Mouse (Mus musculus): ENCODE results near the gene Agap1.
"Not testable (repeated sequence)": the region's sequence is repeated elsewhere in the genome, so short reads cannot be mapped to it uniquely, and the experiment has no call there.

Agap1 gene

DNA sequence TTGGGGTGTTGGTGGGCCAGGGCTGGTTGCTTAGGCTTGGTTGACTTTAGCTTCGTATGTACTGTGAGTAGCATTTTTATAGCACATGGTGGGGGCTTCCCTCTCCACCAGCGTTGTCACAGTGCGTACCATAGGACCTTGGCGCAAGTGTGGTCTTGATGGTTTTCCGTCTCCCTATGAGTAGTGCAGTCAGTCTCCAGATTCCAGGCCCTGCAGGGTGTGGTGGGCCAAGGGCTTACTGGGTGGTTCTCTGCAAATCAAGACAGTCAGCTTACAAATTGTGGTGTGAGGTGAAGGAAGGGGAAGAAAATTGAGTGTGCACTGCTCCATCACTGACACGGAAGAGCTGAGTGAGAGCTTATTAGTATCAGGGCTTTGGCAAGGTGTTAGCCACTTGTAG is 32.3 kb downstream of the Agap1 start:
- POLR2A ChIA-PET = interaction anchor here in 2 of 4 experiments (1.1 to 1.8 kb wide), 4 partner anchors 15 to 32 kb away, joined by 3 to 7 read pairs (median 5); no protein-coding TSS in a partner anchor
- CTCF ChIA-PET = interaction anchor here in 1 of 4 experiments (0.5 to 0.6 kb wide), 2 partner anchors 13 to 450 kb away, joined by 3 to 5 read pairs; no protein-coding TSS in a partner anchor

- ChIA-PET CTCF (no interaction called here), POLR2A (interaction anchor here in 2 of 4 experiments (0.8 to 1.2 kb wide), 5 partner anchors 8 to 21 kb away, joined by 3 read pairs; no protein-coding TSS in a partner anchor)
Measured at GRCm38 (mm10) chr1:89489111-89489971, 34.7 kb downstream of the Agap1 start.

- CTCF ChIA-PET = no interaction called here
Measured at GRCm38 (mm10) chr1:89493177-89493576, 38.6 kb downstream of the Agap1 start.

GRCm38 (mm10) chr1:89494816-89495215 is 40.2 kb downstream of the Agap1 start:
- POLR2A ChIA-PET = interaction anchor here in 2 of 4 experiments (0.6 to 1.2 kb wide), 2 partner anchors 10 to 24 kb away, joined by 3 to 4 read pairs; no protein-coding TSS in a partner anchor
- CTCF ChIA-PET = interaction anchor here in 1 of 4 experiments (0.6 kb wide), 1 partner anchor 10 kb away, joined by 4 read pairs; no protein-coding TSS in a partner anchor

More at GRCm38 (mm10) chr1:89493177-89493576, 38.6 kb downstream of the Agap1 start:
- POLR2A ChIA-PET = no interaction called here

GRCm38 (mm10) chr1:89496204-89496603 is 41.6 kb downstream of the Agap1 start:
- CTCF ChIA-PET = no interaction called here
- POLR2A ChIA-PET = interaction anchor here in 1 of 4 experiments (1.2 kb wide), 1 partner anchor 25 kb away, joined by 4 read pairs; no protein-coding TSS in a partner anchor

DNA sequence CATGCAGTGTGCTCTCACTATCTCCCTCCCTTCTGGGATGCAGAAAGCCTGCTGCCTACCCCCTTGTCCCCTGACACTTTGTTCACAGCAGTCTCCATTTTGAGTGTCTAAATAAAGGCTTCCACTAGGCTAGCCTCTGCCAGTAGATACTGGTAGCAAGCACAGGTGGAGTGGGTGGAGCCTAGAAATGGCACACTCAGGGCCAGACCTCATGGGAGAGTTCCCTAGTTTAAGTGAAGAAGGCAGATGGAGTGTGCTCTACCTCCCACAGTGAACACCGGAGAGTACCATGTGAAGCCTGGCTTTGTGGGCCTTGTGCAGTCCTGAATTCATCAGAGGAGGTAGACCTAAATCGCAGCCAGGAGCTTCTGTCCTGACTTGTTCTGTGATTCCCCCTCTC is 46.3 kb downstream of the Agap1 start:
- ChIA-PET CTCF (interaction anchor here in 1 of 4 experiments (0.5 kb wide), 1 partner anchor 97 kb away, joined by 4 read pairs; no protein-coding TSS in a partner anchor), POLR2A (interaction anchor here in 2 of 4 experiments (1.7 to 1.9 kb wide), 3 partner anchors 10 to 431 kb away, joined by 3 to 7 read pairs (median 3); partner anchors contain the start of gene Sh3bp4 (in 1 of the 2))

DNA sequence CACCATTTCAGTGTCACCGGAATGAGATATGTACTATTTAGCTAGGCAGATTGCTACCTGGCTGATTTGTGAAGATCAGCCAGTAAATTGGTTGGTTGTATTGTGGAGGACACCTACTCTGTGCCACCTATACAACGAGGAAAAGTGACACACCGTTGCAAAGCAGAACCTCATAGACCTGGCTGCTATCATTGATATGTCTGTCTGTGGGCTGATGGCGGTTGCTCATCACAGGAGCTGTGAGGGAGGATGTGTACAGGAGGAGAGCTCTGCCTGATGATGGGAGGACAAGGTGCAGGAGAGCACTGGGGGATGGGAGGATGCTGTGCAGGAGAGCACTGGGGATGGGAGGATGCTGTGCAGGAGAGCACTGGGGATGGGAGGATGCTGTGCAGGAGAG is 46.7 kb downstream of the Agap1 start:
- ChIA-PET POLR2A (interaction anchor here in 1 of 4 experiments (1.9 kb wide), 1 partner anchor 9 kb away, joined by 7 read pairs; no protein-coding TSS in a partner anchor), CTCF (no interaction called here)

DNA sequence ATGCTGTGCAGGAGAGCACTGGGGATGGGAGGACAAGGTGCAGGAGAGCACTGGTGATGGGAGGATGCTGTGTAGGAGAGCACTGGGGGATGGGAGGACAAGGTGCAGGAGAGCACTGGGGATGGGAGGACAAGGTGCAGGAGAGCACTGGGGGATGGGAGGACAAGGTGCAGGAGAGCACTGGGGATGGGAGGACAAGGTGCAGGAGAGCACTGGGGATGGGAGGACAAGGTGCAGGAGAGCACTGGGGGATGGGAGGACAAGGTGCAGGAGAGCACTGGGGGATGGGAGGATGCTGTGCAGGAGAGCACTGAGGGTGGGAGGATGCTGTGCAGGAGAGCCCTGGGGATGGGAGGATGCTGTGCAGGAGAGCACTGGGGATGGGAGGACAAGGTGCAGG is 47.3 kb downstream of the Agap1 start:
- CTCF ChIA-PET, POLR2A ChIA-PET: not testable (repeated sequence)

DNA sequence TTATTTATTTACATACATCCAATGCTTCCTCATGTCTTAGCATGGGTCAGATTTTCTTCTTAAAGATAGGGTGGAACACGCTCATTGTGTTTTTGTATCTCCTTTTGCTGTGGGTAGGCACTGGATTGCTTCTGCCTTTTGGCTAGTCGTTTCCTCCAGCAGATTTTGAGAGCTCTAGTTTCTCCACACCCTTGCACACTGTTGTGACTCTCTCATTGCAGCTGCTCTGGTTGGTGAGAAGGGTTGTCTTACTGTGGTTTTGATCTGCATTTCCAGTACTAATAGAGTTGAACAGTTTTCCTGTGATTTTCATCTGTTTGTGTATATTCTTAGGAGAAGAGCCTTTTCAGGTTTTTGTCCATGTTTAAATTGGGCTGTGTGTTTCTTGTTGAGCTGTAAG is 54.6 kb downstream of the Agap1 start:
- POLR2A ChIA-PET = interaction anchor here in 2 of 4 experiments (0.9 to 1.6 kb wide), 4 partner anchors 9 to 52 kb away, joined by 3 to 4 read pairs (median 3); no protein-coding TSS in a partner anchor

GRCm38 (mm10) chr1:89509763-89510340 is 55.2 kb downstream of the Agap1 start:
- CTCF ChIA-PET = interaction anchor here in 3 of 4 experiments (0.7 to 3.3 kb wide), 6 partner anchors 11 to 145 kb away, joined by 3 to 12 read pairs (median 4); no protein-coding TSS in a partner anchor
- POLR2A ChIA-PET = interaction anchor here in 3 of 4 experiments (1.0 to 2.6 kb wide), 13 partner anchors 9 to 440 kb away, joined by 3 to 16 read pairs (median 4); partner anchors contain the start of gene Sh3bp4 (in 1 of the 3)

More for the DNA sequence above, 54.6 kb downstream of the Agap1 start:
- CTCF ChIA-PET = interaction anchor here in 2 of 4 experiments (0.8 to 3.3 kb wide), 3 partner anchors 12 to 15 kb away, joined by 3 to 12 read pairs (median 6); no protein-coding TSS in a partner anchor

GRCm38 (mm10) chr1:89510731-89511130 is 56.1 kb downstream of the Agap1 start:
- ChIA-PET POLR2A (interaction anchor here in 3 of 4 experiments (0.7 to 2.6 kb wide), 14 partner anchors 8 to 710 kb away, joined by 3 to 16 read pairs (median 4); partner anchors contain the start of gene Sh3bp4 (in 1 of the 3)), CTCF (interaction anchor here in 2 of 4 experiments (1.1 to 3.3 kb wide), 4 partner anchors 11 to 14 kb away, joined by 3 to 12 read pairs (median 7); no protein-coding TSS in a partner anchor)

- POLR2A ChIA-PET = interaction anchor here in 3 of 4 experiments (0.6 to 2.3 kb wide), 7 partner anchors 8 to 323 kb away, joined by 3 to 9 read pairs (median 4); no protein-coding TSS in a partner anchor
- CTCF ChIA-PET = interaction anchor here in 2 of 4 experiments (0.7 to 1.5 kb wide), 5 partner anchors 11 to 908 kb away, joined by 3 to 6 read pairs (median 4); no protein-coding TSS in a partner anchor
Measured at GRCm38 (mm10) chr1:89513616-89514283, 59.1 kb downstream of the Agap1 start.

DNA sequence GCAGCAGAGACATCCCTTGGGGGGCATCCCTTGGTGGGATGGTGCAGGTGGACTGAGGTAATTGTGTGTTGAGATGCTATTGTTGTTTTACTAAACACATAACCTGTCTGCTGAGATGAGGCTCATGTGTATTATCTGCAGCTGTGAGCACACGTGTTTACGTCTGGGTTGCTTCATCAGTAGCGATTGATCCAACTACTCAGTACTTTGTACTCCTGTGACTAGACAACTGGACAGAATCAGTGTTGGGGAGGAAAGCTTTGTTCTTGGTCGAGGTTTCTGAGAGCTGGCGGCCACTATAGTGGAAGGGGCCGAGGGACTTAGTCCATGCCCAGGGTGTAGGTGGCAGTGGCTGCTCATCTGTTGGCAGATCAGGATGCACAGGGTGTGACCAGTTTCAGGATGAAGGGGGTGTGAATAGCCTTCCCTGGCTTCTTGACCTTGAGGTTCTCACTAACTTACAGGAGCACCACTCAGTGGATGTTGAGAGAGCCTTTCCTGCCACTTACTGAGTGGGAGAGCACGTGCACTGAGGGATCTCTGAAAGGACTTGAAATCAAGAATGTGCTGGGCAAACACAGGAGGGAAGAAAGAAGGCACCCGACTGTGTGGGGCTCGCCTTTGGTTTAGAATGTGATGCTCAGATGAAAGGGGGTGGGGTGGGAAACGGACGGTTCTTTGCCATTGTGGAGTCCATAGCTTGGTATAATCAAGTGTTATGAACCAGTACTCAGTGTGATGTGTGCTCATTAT is 61.4 kb downstream of the Agap1 start:
- POLR2A ChIA-PET = interaction anchor here in 3 of 4 experiments (0.6 to 1.2 kb wide), 3 partner anchors 35 to 230 kb away, joined by 3 read pairs; no protein-coding TSS in a partner anchor

GRCm38 (mm10) chr1:89517817-89518216 is 63.2 kb downstream of the Agap1 start:
- ChIA-PET CTCF (interaction anchor here in 1 of 4 experiments (0.6 kb wide), 1 partner anchor 552 kb away, joined by 3 read pairs; no protein-coding TSS in a partner anchor), POLR2A (interaction anchor here in 1 of 4 experiments (0.6 to 0.9 kb wide), 3 partner anchors 18 to 421 kb away, joined by 3 to 4 read pairs (median 3); no protein-coding TSS in a partner anchor)

More for the DNA sequence above, 61.4 kb downstream of the Agap1 start:
- CTCF ChIA-PET = interaction anchor here in 1 of 4 experiments (1.7 kb wide), 1 partner anchor 8 kb away, joined by 4 read pairs; no protein-coding TSS in a partner anchor

GRCm38 (mm10) chr1:89519914-89520643 is 65.5 kb downstream of the Agap1 start:
- POLR2A ChIA-PET = interaction anchor here in 2 of 4 experiments (0.8 to 2.7 kb wide), 2 partner anchors 9 to 10 kb away, joined by 3 to 16 read pairs; no protein-coding TSS in a partner anchor
- CTCF ChIA-PET = interaction anchor here in 2 of 4 experiments (0.6 to 2.1 kb wide), 3 partner anchors 9 to 175 kb away, joined by 4 to 12 read pairs (median 4); no protein-coding TSS in a partner anchor

GRCm38 (mm10) chr1:89521406-89521805 is 66.8 kb downstream of the Agap1 start:
- ChIA-PET POLR2A (interaction anchor here in 2 of 4 experiments (0.6 to 2.7 kb wide), 6 partner anchors 8 to 114 kb away, joined by 3 to 16 read pairs (median 4); no protein-coding TSS in a partner anchor), CTCF (interaction anchor here in 3 of 4 experiments (0.6 to 3.0 kb wide), 7 partner anchors 11 to 1129 kb away, joined by 3 to 15 read pairs (median 4); no protein-coding TSS in a partner anchor)

Measured in embryonic stem cell, embryonic (primary cell).